Mouse (Mus musculus): ENCODE results near the gene Flna.

DNA sequence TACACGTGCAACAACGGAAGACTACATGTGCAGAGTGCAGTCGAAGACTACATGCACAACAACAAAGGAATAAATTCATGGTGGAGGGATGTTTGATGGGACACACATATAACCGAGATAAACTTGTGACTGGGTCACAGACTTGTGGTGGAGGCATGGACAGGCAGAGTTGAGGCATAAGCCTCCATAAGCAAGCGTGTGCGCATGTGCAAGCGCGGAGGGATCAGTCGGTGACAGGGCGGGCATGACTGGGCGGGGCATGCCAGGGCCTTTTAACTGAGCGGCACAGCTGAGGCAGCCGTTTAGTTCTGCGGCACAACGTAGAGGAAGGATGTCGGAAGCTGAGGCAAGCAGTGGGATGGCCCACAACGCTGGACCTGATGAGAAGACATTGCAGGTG is 72.7 kb downstream of the Flna start, which contains the start of gene Tktl1:
- TF ChIP-seq EP300 (IDR thresholded peaks at IDR 0.05) = no peak
- no peak for TF ChIP-seq CTCF (IDR thresholded peaks at IDR 0.05)
